Mouse (Mus musculus): Measurements from ENCODE around the gene Psmd14. TPM values are rescaled to one million over a fixed set of nuclear protein-coding genes. Genes with fewer than 3 reads are reported as not detected.
A peak's percentile ranks its signal among the peaks of the same experiment; 100 is the strongest.

The Psmd14 gene
- 10.0 and 16.8 TPM in 2 replicates for polyA plus RNA-seq (2012; rRNA removed)

- TF ChIP-seq POLR2A (IDR thresholded peaks at IDR 0.05; ENCODE audit: control insufficient read depth, low read depth, low read length) (peak; percentile 43), CTCF (IDR thresholded peaks at IDR 0.05; ENCODE audit: control insufficient read depth, insufficient read depth, insufficient replicate concordance, low read depth, low read length) (no peak)
- H3K4me1 ChIP-seq (ENCODE audit: control insufficient read depth, insufficient read depth, low read length), result no peaks in the 10 kb centered on the region
- H3K36me3 ChIP-seq (ENCODE audit: control insufficient read depth, insufficient read depth, low read length), result no peaks in the 10 kb centered on the region
- H3K27me3 ChIP-seq (ENCODE audit: control insufficient read depth, insufficient read depth, low read length), result no peaks in the 10 kb centered on the region
- H3K27ac ChIP-seq (ENCODE audit: control insufficient read depth, insufficient read depth, low read depth, low read length), result peak within 1 kb of the TSS; percentile 93
- H3K4me3 ChIP-seq (ENCODE audit: control insufficient read depth, low read depth, low read length), result peak within 1 kb of the TSS; percentile 99
These were observed at the start of gene Psmd14 for GRCm38 (mm10) chr2:61711108-61712040. TSS of gene Psmd14 (plus strand) at chr2:61711694.

- H3K4me3 ChIP-seq (ENCODE audit: control insufficient read depth, low read depth, low read length), result no peak overlapping the region; the same call in 1 of the 2 replicates
These were observed 48.7 kb upstream of the Psmd14 start for GRCm38 (mm10) chr2:61662833-61663232.

GRCm38 (mm10) chr2:61663573-61664241 is 47.8 kb upstream of the Psmd14 start:
- Histone ChIP-seq H3K27ac (ENCODE audit: control insufficient read depth, insufficient read depth, low read depth, low read length) (no peak overlapping the region), H3K36me3 (ENCODE audit: control insufficient read depth, insufficient read depth, low read length) (no peaks in the 10 kb centered on the region), H3K27me3 (ENCODE audit: control insufficient read depth, insufficient read depth, low read length) (no peaks in the 10 kb centered on the region), H3K4me3 (ENCODE audit: control insufficient read depth, low read depth, low read length) (no peak overlapping the region), H3K4me1 (ENCODE audit: control insufficient read depth, insufficient read depth, low read length) (peaks cover 3% of the 10 kb centered on the region; the same call in 1 of the 2 replicates)
- no peak for TF ChIP-seq POLR2A (IDR thresholded peaks at IDR 0.05; ENCODE audit: control insufficient read depth, low read depth, low read length)

More at GRCm38 (mm10) chr2:61662833-61663232, 48.7 kb upstream of the Psmd14 start:
- H3K36me3 ChIP-seq (ENCODE audit: control insufficient read depth, insufficient read depth, low read length), result no peaks in the 10 kb centered on the region
- H3K27ac ChIP-seq (ENCODE audit: control insufficient read depth, insufficient read depth, low read depth, low read length), result peak overlapping the region; percentile 0; the same call in 1 of the 2 replicates
- H3K27me3 ChIP-seq (ENCODE audit: control insufficient read depth, insufficient read depth, low read length), result no peaks in the 10 kb centered on the region
- peaks cover 3% of the 10 kb centered on the region; the same call in 1 of the 2 replicates for H3K4me1 ChIP-seq (ENCODE audit: control insufficient read depth, insufficient read depth, low read length)
- TF ChIP-seq CTCF (IDR thresholded peaks at IDR 0.05; ENCODE audit: control insufficient read depth, insufficient read depth, insufficient replicate concordance, low read depth, low read length), result no peak
- TF ChIP-seq POLR2A (IDR thresholded peaks at IDR 0.05; ENCODE audit: control insufficient read depth, low read depth, low read length), result no peak

GRCm38 (mm10) chr2:61667420-61667819 is 44.1 kb upstream of the Psmd14 start:
- Histone ChIP-seq H3K27me3 (ENCODE audit: control insufficient read depth, insufficient read depth, low read length) (no peaks in the 10 kb centered on the region), H3K36me3 (ENCODE audit: control insufficient read depth, insufficient read depth, low read length) (no peaks in the 10 kb centered on the region), H3K27ac (ENCODE audit: control insufficient read depth, insufficient read depth, low read depth, low read length) (no peak overlapping the region), H3K4me3 (ENCODE audit: control insufficient read depth, low read depth, low read length) (no peak overlapping the region), H3K4me1 (ENCODE audit: control insufficient read depth, insufficient read depth, low read length) (no peaks in the 10 kb centered on the region)
- TF ChIP-seq POLR2A (IDR thresholded peaks at IDR 0.05; ENCODE audit: control insufficient read depth, low read depth, low read length) (no peak), CTCF (IDR thresholded peaks at IDR 0.05; ENCODE audit: control insufficient read depth, insufficient read depth, insufficient replicate concordance, low read depth, low read length) (no peak)

GRCm38 (mm10) chr2:61668260-61668659 is 43.2 kb upstream of the Psmd14 start:
- Histone ChIP-seq H3K27ac (ENCODE audit: control insufficient read depth, insufficient read depth, low read depth, low read length) (no peak overlapping the region), H3K4me1 (ENCODE audit: control insufficient read depth, insufficient read depth, low read length) (no peaks in the 10 kb centered on the region), H3K4me3 (ENCODE audit: control insufficient read depth, low read depth, low read length) (no peak overlapping the region), H3K36me3 (ENCODE audit: control insufficient read depth, insufficient read depth, low read length) (no peaks in the 10 kb centered on the region), H3K27me3 (ENCODE audit: control insufficient read depth, insufficient read depth, low read length) (no peaks in the 10 kb centered on the region)
- TF ChIP-seq CTCF (IDR thresholded peaks at IDR 0.05; ENCODE audit: control insufficient read depth, insufficient read depth, insufficient replicate concordance, low read depth, low read length), result peak; percentile 45; the same call in 1 of the 2 replicates
- no peak for TF ChIP-seq POLR2A (IDR thresholded peaks at IDR 0.05; ENCODE audit: control insufficient read depth, low read depth, low read length)

- H3K27ac ChIP-seq (ENCODE audit: control insufficient read depth, insufficient read depth, low read depth, low read length), result no peak overlapping the region
- no peak overlapping the region for H3K4me3 ChIP-seq (ENCODE audit: control insufficient read depth, low read depth, low read length)
- no peaks in the 10 kb centered on the region for H3K27me3 ChIP-seq (ENCODE audit: control insufficient read depth, insufficient read depth, low read length)
- no peaks in the 10 kb centered on the region for H3K36me3 ChIP-seq (ENCODE audit: control insufficient read depth, insufficient read depth, low read length)
- TF ChIP-seq CTCF (IDR thresholded peaks at IDR 0.05; ENCODE audit: control insufficient read depth, insufficient read depth, insufficient replicate concordance, low read depth, low read length) (no peak), POLR2A (IDR thresholded peaks at IDR 0.05; ENCODE audit: control insufficient read depth, low read depth, low read length) (no peak)
- H3K4me1 ChIP-seq (ENCODE audit: control insufficient read depth, insufficient read depth, low read length), result no peaks in the 10 kb centered on the region
These were observed 36.9 kb upstream of the Psmd14 start for GRCm38 (mm10) chr2:61674555-61674954.

GRCm38 (mm10) chr2:61681572-61681971 is 29.9 kb upstream of the Psmd14 start:
- Histone ChIP-seq H3K27me3 (ENCODE audit: control insufficient read depth, insufficient read depth, low read length) (no peaks in the 10 kb centered on the region), H3K4me1 (ENCODE audit: control insufficient read depth, insufficient read depth, low read length) (no peaks in the 10 kb centered on the region), H3K4me3 (ENCODE audit: control insufficient read depth, low read depth, low read length) (no peak overlapping the region), H3K27ac (ENCODE audit: control insufficient read depth, insufficient read depth, low read depth, low read length) (no peak overlapping the region), H3K36me3 (ENCODE audit: control insufficient read depth, insufficient read depth, low read length) (no peaks in the 10 kb centered on the region)
- TF ChIP-seq POLR2A (IDR thresholded peaks at IDR 0.05; ENCODE audit: control insufficient read depth, low read depth, low read length), result no peak
- TF ChIP-seq CTCF (IDR thresholded peaks at IDR 0.05; ENCODE audit: control insufficient read depth, insufficient read depth, insufficient replicate concordance, low read depth, low read length), result no peak
